Mouse (Mus musculus) brain, embryonic 14.5 days (tissue): ENCODE measurements at regions not wholly inside any gene's neighbourhood (a gene's known extent, or its start where the extent isn't known, plus 50 kb on each side); places are given as distances from the start of the nearest gene placed in this dataset.

Experiments used
- CTCF ChIP-seq: fragments of 200-500 bp; IDR thresholded peaks from 2 replicates; pipeline ENCODE4 v1.5.1; 2012; ENCODE audit warnings: inconsistent platforms, mild to moderate bottlenecking, moderate library complexity, borderline replicate concordance; ENCODE audit not compliant: insufficient read depth, insufficient read length; ENCODE audit errors: extremely low read depth
- POLR2A ChIP-seq: fragments of 200-500 bp; IDR thresholded peaks from 2 replicates; pipeline ENCODE4 v1.6.1; 2012; ENCODE audit warnings: mild to moderate bottlenecking, inconsistent platforms, borderline replicate concordance; ENCODE audit not compliant: poor library complexity, insufficient read depth, insufficient read length, severe bottlenecking; ENCODE audit errors: extremely low read depth

GRCm38 (mm10) chr12:107700868-107701597 lies 212.6 kb downstream of the 3110018I06Rik start:
- TF ChIP-seq CTCF (no peak), POLR2A (no peak)
